Mouse (Mus musculus): ENCODE measurements around the gene Tctex1d2. TPM values are rescaled to one million over a fixed set of nuclear protein-coding genes. Genes with fewer than 3 reads are reported as not detected.
A peak's percentile ranks its signal among the peaks of the same experiment; 100 is the strongest.

Tctex1d2 gene
- 23.1 and 26.9 TPM in 2 replicates for polyA plus RNA-seq (2015; fragmentation: Nextera tagmentation; extraction: Ambion mirVana)

GRCm38 (mm10) chr16:32419517-32420483 is at the start of gene Tctex1d2:
Gene Tctex1d2 (plus strand): TSS chr16:32419702.
- 2% methylated on average over 45 of the region's 45 CpGs for WGBS
- Histone ChIP-seq H3K36me3 (no peaks in the 10 kb centered on the region), H3K4me3 (peak within 1 kb of the TSS; percentile 79), H3K27ac (replicated peaks) (peak within 1 kb of the TSS; percentile 95), H3K9me3 (no peaks in the 10 kb centered on the region), H3K4me2 (peak within 1 kb of the TSS; percentile 78), H3K27me3 (replicated peaks) (no peaks in the 10 kb centered on the region), H3K4me1 (peaks cover 17% of the 10 kb centered on the region), H3K9ac (peak within 1 kb of the TSS; percentile 89)
- ATAC-seq (ENCODE audit: extremely low read depth, insufficient number of reproducible peaks, low FRiP score, low TSS enrichment): peak; percentile 84

DNA sequence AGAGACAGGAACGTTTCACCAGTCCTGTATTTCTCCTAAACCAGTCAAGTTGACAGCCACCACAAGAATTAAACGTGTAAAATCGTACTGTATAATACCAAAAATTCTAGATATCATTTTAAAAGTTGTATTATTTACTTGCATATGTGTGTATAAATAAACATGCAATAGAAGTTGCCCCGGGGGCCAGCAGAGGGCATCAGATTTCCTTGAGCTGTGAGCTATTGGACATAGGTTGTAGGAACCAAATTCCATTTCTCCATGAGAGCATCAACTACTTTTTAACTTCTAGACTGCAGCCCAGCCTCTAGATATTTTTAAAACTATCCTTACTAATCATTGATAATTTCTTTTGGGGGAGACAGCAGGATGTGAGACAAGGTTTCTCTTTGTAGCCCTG is 48.2 kb upstream of the Tctex1d2 start:
- ATAC-seq (ENCODE audit: extremely low read depth, insufficient number of reproducible peaks, low FRiP score, low TSS enrichment): no peak
- H3K9me3 ChIP-seq: no peaks in the 10 kb centered on the region
- no peak overlapping the region for H3K27ac ChIP-seq (replicated peaks)
- H3K36me3 ChIP-seq: peaks cover 84% of the 10 kb centered on the region
- no peaks in the 10 kb centered on the region for H3K27me3 ChIP-seq (replicated peaks)
- no peak overlapping the region for H3K4me3 ChIP-seq
- no peaks in the 10 kb centered on the region for H3K4me1 ChIP-seq
- no peak overlapping the region for H3K4me2 ChIP-seq
- 83% methylated on average over 4 of the region's 4 CpGs for WGBS
- H3K9ac ChIP-seq: no peak overlapping the region

- no peak for ATAC-seq (ENCODE audit: extremely low read depth, insufficient number of reproducible peaks, low FRiP score, low TSS enrichment)
Observed at GRCm38 (mm10) chr16:32379575-32379974, 39.9 kb upstream of the Tctex1d2 start.

DNA sequence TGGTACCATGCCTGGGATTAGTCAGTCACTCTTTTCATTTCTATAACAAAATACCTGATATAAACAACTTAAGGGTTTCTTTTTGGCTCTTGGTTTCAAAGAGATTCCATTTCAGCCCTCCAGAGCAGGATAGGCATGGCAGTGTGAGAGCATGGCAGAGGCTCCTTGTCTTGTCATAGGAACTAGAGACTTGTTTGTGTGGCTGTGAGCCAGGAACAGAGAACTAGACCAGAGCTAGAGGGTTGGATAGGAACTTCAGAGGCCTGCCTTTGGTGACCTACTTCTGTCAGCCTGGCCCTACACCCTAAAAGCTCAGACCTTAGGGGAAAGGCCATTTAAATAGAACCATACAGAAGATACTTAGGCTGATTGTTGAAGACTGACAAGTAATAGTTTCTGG is 36.6 kb upstream of the Tctex1d2 start:
- H3K27ac ChIP-seq (replicated peaks): no peak overlapping the region
- no peak overlapping the region for H3K9ac ChIP-seq
- no peak overlapping the region for H3K4me2 ChIP-seq
- H3K9me3 ChIP-seq: no peaks in the 10 kb centered on the region
- peaks cover 92% of the 10 kb centered on the region for H3K36me3 ChIP-seq
- no peak for ATAC-seq (ENCODE audit: extremely low read depth, insufficient number of reproducible peaks, low FRiP score, low TSS enrichment)
- no peak overlapping the region for H3K4me3 ChIP-seq
- H3K4me1 ChIP-seq: no peaks in the 10 kb centered on the region
- H3K27me3 ChIP-seq (replicated peaks): no peaks in the 10 kb centered on the region

More at GRCm38 (mm10) chr16:32379575-32379974, 39.9 kb upstream of the Tctex1d2 start:
- H3K36me3 ChIP-seq: peaks cover 93% of the 10 kb centered on the region
- no peaks in the 10 kb centered on the region for H3K9me3 ChIP-seq
- no peaks in the 10 kb centered on the region for H3K27me3 ChIP-seq (replicated peaks)
- H3K27ac ChIP-seq (replicated peaks): no peak overlapping the region
- 91% methylated on average over 2 of the region's 2 CpGs for WGBS
- H3K4me2 ChIP-seq: no peak overlapping the region
- H3K4me1 ChIP-seq: no peaks in the 10 kb centered on the region
- H3K4me3 ChIP-seq: no peak overlapping the region
- no peak overlapping the region for H3K9ac ChIP-seq

GRCm38 (mm10) chr16:32384885-32385284 is 34.6 kb upstream of the Tctex1d2 start:
- Histone ChIP-seq H3K4me1 (no peaks in the 10 kb centered on the region), H3K36me3 (peaks cover 75% of the 10 kb centered on the region), H3K9me3 (no peaks in the 10 kb centered on the region), H3K4me2 (no peak overlapping the region), H3K27ac (replicated peaks) (no peak overlapping the region), H3K9ac (no peak overlapping the region), H3K4me3 (no peak overlapping the region), H3K27me3 (replicated peaks) (no peaks in the 10 kb centered on the region)
- no peak for ATAC-seq (ENCODE audit: extremely low read depth, insufficient number of reproducible peaks, low FRiP score, low TSS enrichment)
- WGBS: 65% methylated on average over 2 of the region's 2 CpGs

- no peaks in the 10 kb centered on the region for H3K9me3 ChIP-seq
- no peak overlapping the region for H3K4me3 ChIP-seq
- no peaks in the 10 kb centered on the region for H3K27me3 ChIP-seq (replicated peaks)
- no peak overlapping the region for H3K9ac ChIP-seq
- WGBS: 75% methylated on average over 3 of the region's 3 CpGs
- H3K27ac ChIP-seq (replicated peaks): no peak overlapping the region
- ATAC-seq (ENCODE audit: extremely low read depth, insufficient number of reproducible peaks, low FRiP score, low TSS enrichment): no peak
- no peak overlapping the region for H3K4me2 ChIP-seq
- no peaks in the 10 kb centered on the region for H3K4me1 ChIP-seq
- peaks cover 73% of the 10 kb centered on the region for H3K36me3 ChIP-seq
Observed at GRCm38 (mm10) chr16:32386826-32387225, 32.7 kb upstream of the Tctex1d2 start.

GRCm38 (mm10) chr16:32389049-32389448 is 30.5 kb upstream of the Tctex1d2 start:
- Histone ChIP-seq H3K4me1 (no peaks in the 10 kb centered on the region), H3K4me3 (no peak overlapping the region), H3K36me3 (peaks cover 68% of the 10 kb centered on the region), H3K9ac (no peak overlapping the region), H3K4me2 (no peak overlapping the region), H3K27ac (replicated peaks) (no peak overlapping the region), H3K9me3 (no peaks in the 10 kb centered on the region), H3K27me3 (replicated peaks) (no peaks in the 10 kb centered on the region)
- no peak for ATAC-seq (ENCODE audit: extremely low read depth, insufficient number of reproducible peaks, low FRiP score, low TSS enrichment)

DNA sequence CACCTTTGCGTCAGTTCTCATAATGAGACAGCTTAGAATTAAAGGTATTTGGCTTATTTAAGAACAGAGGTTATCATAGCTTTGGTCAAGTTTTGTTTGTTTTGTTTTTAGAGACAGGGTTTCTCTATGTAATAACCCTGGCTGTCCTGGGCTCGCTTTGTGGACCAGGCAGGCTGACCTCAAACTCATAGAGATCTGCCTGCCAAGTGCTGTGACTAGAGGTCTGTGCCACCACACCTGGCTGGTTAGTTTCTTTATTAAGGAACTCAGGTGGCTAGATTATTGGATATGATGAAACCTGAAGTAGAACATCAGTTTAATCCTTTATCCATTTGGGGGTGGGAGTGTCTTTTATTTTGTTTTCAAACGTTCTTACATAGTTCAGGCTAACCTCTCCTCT is 29.7 kb upstream of the Tctex1d2 start:
- H3K4me1 ChIP-seq: no peaks in the 10 kb centered on the region
- no peaks in the 10 kb centered on the region for H3K9me3 ChIP-seq
- H3K4me3 ChIP-seq: no peak overlapping the region
- no peak overlapping the region for H3K27ac ChIP-seq (replicated peaks)
- no peak overlapping the region for H3K9ac ChIP-seq
- no peak overlapping the region for H3K4me2 ChIP-seq
- ATAC-seq (ENCODE audit: extremely low read depth, insufficient number of reproducible peaks, low FRiP score, low TSS enrichment): no peak
- H3K27me3 ChIP-seq (replicated peaks): no peaks in the 10 kb centered on the region
- 67% methylated on average over 3 of the region's 3 CpGs for WGBS
- H3K36me3 ChIP-seq: peaks cover 64% of the 10 kb centered on the region

DNA sequence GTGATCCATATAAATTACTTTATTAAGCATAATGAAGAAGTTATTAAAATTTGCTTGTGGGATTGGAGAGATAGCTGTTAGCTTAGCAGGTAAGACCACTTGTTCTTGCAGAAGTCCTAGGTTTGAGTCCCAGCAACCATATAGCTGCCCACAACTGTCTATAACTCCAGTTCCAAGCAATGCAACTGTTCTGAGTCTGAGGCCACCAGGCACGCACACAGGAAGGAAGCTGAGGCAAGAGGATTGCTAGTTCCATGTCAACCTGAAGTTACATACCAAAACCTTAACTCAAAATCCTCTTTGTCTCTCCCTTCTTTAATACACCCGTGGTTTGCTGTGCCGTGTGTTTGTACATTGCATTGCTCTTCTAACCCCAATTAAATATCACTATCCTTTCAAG is 28.6 kb upstream of the Tctex1d2 start:
- H3K9me3 ChIP-seq: no peaks in the 10 kb centered on the region
- H3K4me3 ChIP-seq: no peak overlapping the region
- ATAC-seq (ENCODE audit: extremely low read depth, insufficient number of reproducible peaks, low FRiP score, low TSS enrichment): no peak
- WGBS: 94% methylated on average over 3 of the region's 3 CpGs
- H3K9ac ChIP-seq: no peak overlapping the region
- no peak overlapping the region for H3K27ac ChIP-seq (replicated peaks)
- peaks cover 6% of the 10 kb centered on the region; the same call in 1 of the 2 replicates for H3K4me1 ChIP-seq
- H3K27me3 ChIP-seq (replicated peaks): no peaks in the 10 kb centered on the region
- no peak overlapping the region for H3K4me2 ChIP-seq
- peaks cover 54% of the 10 kb centered on the region for H3K36me3 ChIP-seq

GRCm38 (mm10) chr16:32395679-32396540 is 23.6 kb upstream of the Tctex1d2 start:
- 52% methylated on average over 6 of the region's 6 CpGs for WGBS
- peak overlapping the region; percentile 63 for H3K27ac ChIP-seq (replicated peaks)
- no peak for ATAC-seq (ENCODE audit: extremely low read depth, insufficient number of reproducible peaks, low FRiP score, low TSS enrichment)

DNA sequence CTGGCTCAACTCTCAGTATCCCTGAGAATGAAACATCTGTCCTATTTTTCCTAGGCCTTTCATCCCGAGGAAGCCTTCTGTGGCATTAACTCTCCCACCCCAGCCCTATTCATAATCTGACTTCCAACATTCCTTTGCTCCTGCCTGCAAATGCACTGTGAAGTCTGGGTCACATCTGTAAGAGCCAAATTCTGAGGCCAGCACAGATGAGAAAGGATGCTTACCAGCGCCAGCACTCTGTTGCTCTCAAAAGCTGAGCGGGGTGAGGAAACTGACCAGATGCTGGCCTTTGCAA is 23.0 kb upstream of the Tctex1d2 start:
- peaks cover 21% of the 10 kb centered on the region for H3K36me3 ChIP-seq
- WGBS: 51% methylated on average over 3 of the region's 3 CpGs
- H3K4me3 ChIP-seq: no peak overlapping the region
- ATAC-seq (ENCODE audit: extremely low read depth, insufficient number of reproducible peaks, low FRiP score, low TSS enrichment): no peak
- peak overlapping the region; percentile 63 for H3K27ac ChIP-seq (replicated peaks)
- H3K4me1 ChIP-seq: peaks cover 13% of the 10 kb centered on the region
- H3K4me2 ChIP-seq: no peak overlapping the region
- H3K27me3 ChIP-seq (replicated peaks): no peaks in the 10 kb centered on the region
- H3K9me3 ChIP-seq: no peaks in the 10 kb centered on the region
- H3K9ac ChIP-seq: no peak overlapping the region

More at GRCm38 (mm10) chr16:32395679-32396540, 23.6 kb upstream of the Tctex1d2 start:
- Histone ChIP-seq H3K4me1 (peaks cover 13% of the 10 kb centered on the region), H3K9ac (no peak overlapping the region), H3K27me3 (replicated peaks) (no peaks in the 10 kb centered on the region), H3K4me2 (no peak overlapping the region), H3K4me3 (no peak overlapping the region), H3K36me3 (peaks cover 26% of the 10 kb centered on the region), H3K9me3 (no peaks in the 10 kb centered on the region)
